Mouse (Mus musculus) cerebellum, adult 2 months (tissue): ENCODE results near the gene Fam78a. TPM values are rescaled to one million over a fixed set of nuclear protein-coding genes. Genes with fewer than 3 reads are reported as not detected.

ENCODE experiments used
- DNase-seq, 2 experiments: peaks; one replicate each; pipeline ENCODE4 v3.0.0; 2021
- H3K27ac ChIP-seq: fragments of 200-500 bp; 2 replicates; pipeline ENCODE4 v1.5.1; 2012; ENCODE audit warnings: low read length, control low read depth, inconsistent platforms; ENCODE audit not compliant: insufficient read depth
- H3K27me3 ChIP-seq: fragments of 200-500 bp; 2 replicates; pipeline ENCODE4 v1.6.1; 2012; ENCODE audit warnings: inconsistent platforms, mild to moderate bottlenecking, low read length, moderate library complexity; ENCODE audit not compliant: control insufficient read depth, insufficient read depth
- H3K4me1 ChIP-seq: fragments of 200-500 bp; 2 replicates; pipeline ENCODE4 v1.6.1; 2011; ENCODE audit warnings: low read length; ENCODE audit not compliant: control insufficient read depth, insufficient read depth
- H3K4me3 ChIP-seq: fragments of 200-500 bp; replicated peaks from 2 replicates; pipeline ENCODE3; 2011; ENCODE audit warnings: mild to moderate bottlenecking, low read depth, low read length, control low read depth; ENCODE audit not compliant: insufficient read depth
- CTCF ChIP-seq: fragments of 200-500 bp; IDR thresholded peaks from 2 replicates; pipeline ENCODE4 v1.5.1; 2011; ENCODE audit warnings: low read depth, mild to moderate bottlenecking, control low read depth, low read length, moderate library complexity, borderline replicate concordance; ENCODE audit not compliant: insufficient read depth
- POLR2A ChIP-seq: fragments of 200-500 bp; IDR thresholded peaks from 2 replicates; pipeline ENCODE4 v1.6.1; 2011; ENCODE audit warnings: low read length, control low read depth, borderline replicate concordance; ENCODE audit not compliant: insufficient read depth
- WGBS: fragments of 180-500 bp; shearing (Covaris S2); methylation state at CpG from one replicate; pipeline ENCODE4 v1.1.7; 2018; 5-methylcytosine and 5-hydroxymethylcytosine counted together
- polyA plus RNA-seq: library from polyadenylated mRNA; depleted of rRNA; stranded (reverse); fragments of >200 nt; gene quantifications from 2 replicates; pipeline ENCODE4 v1.2.3, GENCODE M21; 2012

Gene Fam78a
- polyA plus RNA-seq, 1 experiment, result 4.2 TPM

GRCm38 (mm10) chr2:32070747-32071146 is 13.9 kb downstream of the Fam78a start:
- Histone ChIP-seq H3K4me1 (no peaks in the 10 kb centered on the region), H3K27me3 (no peaks in the 10 kb centered on the region), H3K27ac (no peak overlapping the region), H3K4me3 (no peak overlapping the region)
- TF ChIP-seq CTCF (no peak), POLR2A (no peak)
- 95% methylated on average over 10 of the region's 10 CpGs for WGBS
- DNase-seq, result no peak

GRCm38 (mm10) chr2:32068811-32069607 is 15.6 kb downstream of the Fam78a start:
- H3K27me3 ChIP-seq, result no peaks in the 10 kb centered on the region
- H3K27ac ChIP-seq, result no peak overlapping the region
- 67% methylated on average over 31 of the region's 31 CpGs for WGBS
- no peaks in the 10 kb centered on the region for H3K4me1 ChIP-seq
- no peak for DNase-seq
- no peak overlapping the region for H3K4me3 ChIP-seq
- no peak for TF ChIP-seq POLR2A
- TF ChIP-seq CTCF, result no peak

GRCm38 (mm10) chr2:32066005-32066404 is 18.7 kb downstream of the Fam78a start:
- DNase-seq, result no peak
- H3K27me3 ChIP-seq, result no peaks in the 10 kb centered on the region
- 50% methylated on average over 4 of the region's 4 CpGs for WGBS
- no peak for TF ChIP-seq CTCF
- TF ChIP-seq POLR2A, result no peak
- no peak overlapping the region for H3K27ac ChIP-seq
- no peaks in the 10 kb centered on the region for H3K4me1 ChIP-seq
- H3K4me3 ChIP-seq, result no peak overlapping the region

- H3K4me3 ChIP-seq, result no peak overlapping the region
- WGBS, result 80% methylated on average over 5 of the region's 5 CpGs
These were observed 19.3 kb downstream of the Fam78a start for GRCm38 (mm10) chr2:32065371-32065791.

GRCm38 (mm10) chr2:32064913-32065312 is 19.7 kb downstream of the Fam78a start:
- WGBS, result 24% methylated on average over 13 of the region's 13 CpGs
- no peak for DNase-seq
- H3K27me3 ChIP-seq, result no peaks in the 10 kb centered on the region
- no peak overlapping the region for H3K27ac ChIP-seq
- no peaks in the 10 kb centered on the region for H3K4me1 ChIP-seq
- TF ChIP-seq CTCF (no peak), POLR2A (no peak)
- H3K4me3 ChIP-seq, result no peak overlapping the region

More at GRCm38 (mm10) chr2:32065371-32065791, 19.3 kb downstream of the Fam78a start:
- Histone ChIP-seq H3K4me1 (no peaks in the 10 kb centered on the region), H3K27me3 (no peaks in the 10 kb centered on the region), H3K27ac (no peak overlapping the region)
- TF ChIP-seq POLR2A, result no peak
- no peak for TF ChIP-seq CTCF
- DNase-seq, result no peak

- H3K27ac ChIP-seq, result no peak overlapping the region
- WGBS, result 56% methylated on average over 7 of the region's 7 CpGs
These were observed 21.1 kb downstream of the Fam78a start for GRCm38 (mm10) chr2:32063451-32064151.

GRCm38 (mm10) chr2:32062626-32063410 is 21.8 kb downstream of the Fam78a start:
- Histone ChIP-seq H3K4me3 (no peak overlapping the region), H3K27me3 (no peaks in the 10 kb centered on the region), H3K4me1 (no peaks in the 10 kb centered on the region), H3K27ac (no peak overlapping the region)
- no peak for DNase-seq
- 87% methylated on average over 15 of the region's 15 CpGs for WGBS
- no peak for TF ChIP-seq CTCF
- no peak for TF ChIP-seq POLR2A

More at GRCm38 (mm10) chr2:32063451-32064151, 21.1 kb downstream of the Fam78a start:
- no peak for TF ChIP-seq POLR2A
- TF ChIP-seq CTCF, result no peak
- Histone ChIP-seq H3K27me3 (no peaks in the 10 kb centered on the region), H3K4me3 (no peak overlapping the region), H3K4me1 (no peaks in the 10 kb centered on the region)
- DNase-seq, result no peak

- no peaks in the 10 kb centered on the region; the same call in 1 of the 2 replicates for H3K4me1 ChIP-seq
- DNase-seq, result no peak
- TF ChIP-seq CTCF (no peak), POLR2A (no peak)
- H3K4me3 ChIP-seq, result no peak overlapping the region
- no peaks in the 10 kb centered on the region for H3K27me3 ChIP-seq
- WGBS, result 88% methylated on average over 12 of the region's 12 CpGs
- H3K27ac ChIP-seq, result no peak overlapping the region
These were observed 22.7 kb downstream of the Fam78a start for GRCm38 (mm10) chr2:32061722-32062505.
